Mouse (Mus musculus): ENCODE measurements at regions not wholly inside any gene's neighbourhood (a gene's known extent, or its start where the extent isn't known, plus 50 kb on each side); places are given as distances from the start of the nearest gene placed in this dataset.

GRCm38 (mm10) chr1:92776353-92776752, 55.1 kb upstream of the Gpc1 start:
- TF ChIP-seq POLR2A (IDR thresholded peaks at IDR 0.05; ENCODE audit: extremely low read depth, insufficient read depth, low read length) = no peak
- no peak for TF ChIP-seq CTCF (IDR thresholded peaks at IDR 0.05; ENCODE audit: extremely low read depth, insufficient read depth, low read length)
